Mouse (Mus musculus): ENCODE results near the gene Idua. TPM values are rescaled to one million over a fixed set of nuclear protein-coding genes. Genes with fewer than 3 reads are reported as not detected.

Idua gene
- polyA plus RNA-seq, 1 experiment from 2014 or later, result 10.4 TPM

GRCm38 (mm10) chr5:108677605-108678295 is 17.6 kb downstream of the Idua start:
- ChIA-PET CTCF (interaction anchor here (2.5 kb wide), 1 partner anchor 49 kb away, joined by 6 read pairs; no protein-coding TSS in a partner anchor), POLR2A (interaction anchor here (1.3 kb wide), 1 partner anchor 9 kb away, joined by 3 read pairs; the partner anchor contains the start of gene Dgkq)
- no peak for TF ChIP-seq CTCF (IDR thresholded peaks at IDR 0.05)
- in situ Hi-C loops (cut with MboI; ENCODE audit: low pct_unique_long_range_greater_than_20kb), result no loop called here
- ATAC-seq, result no peak
- no peaks in the 10 kb centered on the region for H3K27me3 ChIP-seq
- DNase-seq (ENCODE audit: low read depth, low spot score), result no peak

DNA sequence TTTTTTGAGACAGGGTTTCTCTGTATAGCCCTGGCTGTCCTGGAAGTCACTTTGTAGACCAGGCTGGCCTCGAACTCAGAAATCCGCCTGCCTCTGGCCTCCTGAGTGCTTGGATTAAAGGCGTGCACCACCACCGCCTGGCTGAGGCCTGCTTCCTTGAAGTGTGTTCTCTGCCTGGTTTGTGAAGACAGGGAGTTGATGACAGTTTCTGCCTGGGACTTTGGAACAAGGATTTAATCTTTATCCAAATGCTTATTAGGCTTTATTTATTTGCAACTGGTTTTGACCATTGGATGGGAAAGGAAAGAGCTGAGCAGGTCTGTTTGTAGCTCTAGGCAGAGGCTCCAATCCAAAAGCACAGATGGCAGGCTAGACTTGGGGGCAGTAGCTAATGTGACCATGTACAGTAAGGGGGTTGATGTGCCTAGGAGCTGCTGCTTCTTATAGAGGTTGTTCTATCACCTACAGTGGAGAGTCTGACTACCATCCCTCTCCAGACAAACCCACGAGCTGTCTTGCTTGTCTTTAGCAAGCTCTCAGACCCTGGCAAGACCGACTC is 18.2 kb downstream of the Idua start:
- TF ChIP-seq CTCF (IDR thresholded peaks at IDR 0.05), result no peak
- in situ Hi-C loops (cut with MboI; ENCODE audit: low pct_unique_long_range_greater_than_20kb), result no loop called here
- no peak for DNase-seq (ENCODE audit: low read depth, low spot score)
- ChIA-PET POLR2A (interaction anchor here (1.3 kb wide), 1 partner anchor 9 kb away, joined by 3 read pairs; the partner anchor contains the start of gene Dgkq), CTCF (interaction anchor here (1.3 to 3.6 kb wide), 4 partner anchors 9 to 48 kb away, joined by 3 to 20 read pairs (median 10); partner anchors contain the start of genes Dgkq and Fgfrl1)
- ATAC-seq, result no peak
- no peaks in the 10 kb centered on the region for H3K27me3 ChIP-seq

DNA sequence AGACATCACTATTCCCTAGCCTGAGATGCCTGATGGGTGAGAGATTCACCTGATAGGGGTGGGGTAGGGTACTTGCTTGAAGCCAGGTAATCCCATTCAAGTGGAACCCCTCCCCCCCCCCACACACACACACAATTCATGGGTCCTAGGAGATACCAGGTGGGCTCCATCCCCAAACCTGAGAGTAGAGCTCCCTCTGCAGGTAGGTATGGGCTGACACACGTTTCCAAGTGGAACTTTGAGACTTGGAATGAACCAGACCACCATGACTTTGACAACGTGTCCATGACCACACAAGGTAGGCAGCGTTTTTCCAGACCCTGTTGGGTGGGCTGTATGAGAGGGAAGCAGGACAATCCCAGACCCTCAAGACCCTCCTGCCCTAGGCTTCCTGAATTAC is 19.8 kb downstream of the Idua start:
- in situ Hi-C loops (cut with MboI; ENCODE audit: low pct_unique_long_range_greater_than_20kb), result no loop called here
- CTCF ChIA-PET, result interaction anchor here (2.5 to 3.6 kb wide), 3 partner anchors 10 to 47 kb away, joined by 6 to 20 read pairs (median 15); partner anchors contain the start of genes Dgkq and Fgfrl1
- H3K27me3 ChIP-seq, result no peaks in the 10 kb centered on the region
- POLR2A ChIA-PET, result no interaction called here
- no peak for TF ChIP-seq CTCF (IDR thresholded peaks at IDR 0.05)
- DNase-seq (ENCODE audit: low read depth, low spot score) (no peak), ATAC-seq (no peak)

- CTCF ChIA-PET, result interaction anchor here (2.7 to 3.6 kb wide), 2 partner anchors 11 kb away, joined by 15 to 20 read pairs; partner anchors contain the start of genes Dgkq and Fgfrl1
- no peak for TF ChIP-seq CTCF (IDR thresholded peaks at IDR 0.05)
- POLR2A ChIA-PET, result no interaction called here
- ATAC-seq (peak; percentile 59), DNase-seq (ENCODE audit: low read depth, low spot score) (no peak)
- in situ Hi-C loops (cut with MboI; ENCODE audit: low pct_unique_long_range_greater_than_20kb), result no loop called here
- no peaks in the 10 kb centered on the region for H3K27me3 ChIP-seq
Observed at GRCm38 (mm10) chr5:108680871-108681270, 20.7 kb downstream of the Idua start.

- no peak for ATAC-seq
- ChIA-PET CTCF (interaction anchor here (1.6 kb wide), 1 partner anchor 18 kb away, joined by 4 read pairs; no protein-coding TSS in a partner anchor), POLR2A (no interaction called here)
- DNase-seq (ENCODE audit: low read depth, low spot score), result no peak
- H3K27me3 ChIP-seq, result no peaks in the 10 kb centered on the region
- in situ Hi-C loops (cut with MboI; ENCODE audit: low pct_unique_long_range_greater_than_20kb), result no loop called here
- TF ChIP-seq CTCF (IDR thresholded peaks at IDR 0.05), result no peak
Observed at GRCm38 (mm10) chr5:108689091-108689490, 29.0 kb downstream of the Idua start.

DNA sequence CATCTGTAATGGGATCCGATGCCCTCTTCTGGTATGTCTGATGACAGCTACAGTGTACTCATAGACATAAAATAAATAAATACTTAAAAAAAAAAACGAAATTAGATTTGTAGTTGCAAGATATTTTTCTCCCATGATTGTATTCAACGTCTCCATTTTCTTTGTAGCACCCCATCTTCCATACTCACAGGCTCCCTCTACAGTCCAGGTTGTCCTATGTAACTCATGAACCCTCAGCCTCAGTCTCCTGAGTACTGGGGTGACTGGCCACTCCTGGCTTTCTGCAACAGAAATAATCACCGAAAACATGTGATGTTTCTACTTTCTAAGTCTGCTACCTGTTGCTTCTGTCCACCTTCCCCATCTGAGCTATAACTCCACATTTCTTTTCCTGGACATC is 31.0 kb downstream of the Idua start:
- in situ Hi-C loops (cut with MboI; ENCODE audit: low pct_unique_long_range_greater_than_20kb), result no loop called here
- ChIA-PET CTCF (interaction anchor here (0.8 to 4.6 kb wide), 9 partner anchors 11 to 36 kb away, joined by 3 to 30 read pairs (median 5); partner anchors contain the start of genes Dgkq and Slc26a1), POLR2A (interaction anchor here (1.2 kb wide), 1 partner anchor 20 kb away, joined by 5 read pairs; no protein-coding TSS in a partner anchor)
- no peak for DNase-seq (ENCODE audit: low read depth, low spot score)
- no peaks in the 10 kb centered on the region for H3K27me3 ChIP-seq
- TF ChIP-seq CTCF (IDR thresholded peaks at IDR 0.05), result no peak
- ATAC-seq, result no peak

- TF ChIP-seq CTCF (IDR thresholded peaks at IDR 0.05), result no peak
- POLR2A ChIA-PET, result interaction anchor here (1.4 kb wide), 1 partner anchor 9 kb away, joined by 3 read pairs; no protein-coding TSS in a partner anchor
Observed at GRCm38 (mm10) chr5:108692271-108692670, 32.1 kb downstream of the Idua start, which contains the start of gene Fgfrl1. Gene Fgfrl1, plus strand, starts transcription at chr5:108692382.

GRCm38 (mm10) chr5:108693872-108694288 is 33.7 kb downstream of the Idua start:
- CTCF ChIA-PET, result interaction anchor here (0.6 to 4.6 kb wide), 6 partner anchors 19 to 37 kb away, joined by 3 to 30 read pairs (median 4); partner anchors contain the start of gene Dgkq
- in situ Hi-C loops (cut with MboI; ENCODE audit: low pct_unique_long_range_greater_than_20kb), result no loop called here
- ATAC-seq, result peak; percentile 97
- no peaks in the 10 kb centered on the region for H3K27me3 ChIP-seq
- POLR2A ChIA-PET, result interaction anchor here (1.0 to 1.6 kb wide), 4 partner anchors 23 to 34 kb away, joined by 3 to 5 read pairs (median 4); no protein-coding TSS in a partner anchor
- peak; percentile 73 for DNase-seq (ENCODE audit: low read depth, low spot score)
- no peak for TF ChIP-seq CTCF (IDR thresholded peaks at IDR 0.05)

More at GRCm38 (mm10) chr5:108692271-108692670, 32.1 kb downstream of the Idua start, which contains the start of gene Fgfrl1:
- in situ Hi-C loops (cut with MboI; ENCODE audit: low pct_unique_long_range_greater_than_20kb), result no loop called here
- no peak for DNase-seq (ENCODE audit: low read depth, low spot score)
- peak; percentile 47 for ATAC-seq
- no peaks in the 10 kb centered on the region for H3K27me3 ChIP-seq
- CTCF ChIA-PET, result interaction anchor here (0.7 to 4.6 kb wide), 9 partner anchors 9 to 40 kb away, joined by 3 to 30 read pairs (median 5); partner anchors contain the start of gene Slc26a1

DNA sequence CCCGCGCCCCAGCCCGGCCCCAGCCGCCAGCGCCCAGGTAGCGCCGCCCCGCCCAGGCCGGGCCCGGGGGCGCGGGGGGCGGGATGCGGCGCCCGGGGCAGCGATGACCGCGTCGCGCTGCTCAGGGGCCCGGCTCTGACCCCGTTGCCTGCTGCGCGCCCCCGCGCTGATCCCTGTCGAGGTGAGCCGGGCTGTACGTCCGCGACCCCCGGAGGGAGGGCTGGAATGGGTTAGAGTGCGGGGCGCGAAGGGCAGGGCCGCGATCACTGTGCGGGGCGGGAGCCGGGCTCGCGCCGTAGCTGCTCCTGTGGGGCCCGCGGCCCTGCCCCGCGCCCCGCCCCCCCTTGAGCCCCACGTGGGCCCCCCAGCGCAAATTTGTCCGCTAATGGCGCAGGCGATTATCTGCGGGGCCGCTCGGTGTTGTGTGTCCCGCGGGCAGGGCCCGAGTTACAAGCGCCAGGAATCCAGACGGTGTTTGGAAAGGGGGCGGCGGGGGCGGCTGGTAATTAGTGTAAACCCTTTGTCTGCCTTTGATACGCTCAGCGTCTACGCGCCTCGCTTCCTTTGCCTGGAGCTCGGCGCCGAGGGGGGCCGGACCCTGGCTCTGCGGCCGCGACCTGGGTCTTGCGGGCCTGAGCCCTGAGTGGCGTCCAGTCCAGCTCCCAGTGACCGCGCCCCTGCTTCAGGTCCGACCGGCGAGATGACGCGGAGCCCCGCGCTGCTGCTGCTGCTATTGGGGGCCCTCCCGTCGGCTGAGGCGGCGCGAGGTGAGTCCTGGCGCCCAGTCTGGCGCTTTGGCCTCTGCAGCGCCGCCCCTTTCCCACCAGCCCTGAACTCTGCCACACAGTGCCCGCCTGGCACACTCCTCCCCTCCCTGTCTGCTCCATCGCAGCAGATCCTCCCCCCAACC is 34.5 kb downstream of the Idua start:
- ChIA-PET CTCF (interaction anchor here (1.3 to 4.6 kb wide), 3 partner anchors 24 to 32 kb away, joined by 4 to 30 read pairs (median 5); no protein-coding TSS in a partner anchor), POLR2A (interaction anchor here (0.7 to 1.6 kb wide), 3 partner anchors 24 to 32 kb away, joined by 3 to 5 read pairs (median 3); no protein-coding TSS in a partner anchor)
- TF ChIP-seq CTCF (IDR thresholded peaks at IDR 0.05), result no peak
- DNase-seq (ENCODE audit: low read depth, low spot score) (no peak), ATAC-seq (peak; percentile 40)
- no peaks in the 10 kb centered on the region for H3K27me3 ChIP-seq
- in situ Hi-C loops (cut with MboI; ENCODE audit: low pct_unique_long_range_greater_than_20kb), result no loop called here

Data from Patski (cell line).